Mouse (Mus musculus) lung, postnatal 36 days (tissue): ENCODE measurements around the gene Gm10570.
A peak's percentile ranks its signal among the peaks of the same experiment; 100 is the strongest.

Source experiments
- DNase-seq: peaks from one replicate; pipeline ENCODE4 v3.0.0; 2022; ENCODE audit warnings: mixed read lengths

Gene Gm10570

GRCm38 (mm10) chr4:130268736-130269135 is 39.7 kb downstream of the Gm10570 start:
- DNase-seq, result no peak

- peak; percentile 67 for DNase-seq
Observed at GRCm38 (mm10) chr4:130267069-130267468, 41.4 kb downstream of the Gm10570 start.

GRCm38 (mm10) chr4:130266601-130267000 is 41.9 kb downstream of the Gm10570 start:
- peak; percentile 35 for DNase-seq

- DNase-seq, result peak; percentile 76
Observed at GRCm38 (mm10) chr4:130264698-130265349, 43.6 kb downstream of the Gm10570 start.

- DNase-seq, result no peak
Observed at GRCm38 (mm10) chr4:130264131-130264530, 44.3 kb downstream of the Gm10570 start.

- DNase-seq, result no peak
Observed at GRCm38 (mm10) chr4:130260406-130260805, 48.1 kb downstream of the Gm10570 start.
